Mouse (Mus musculus): ENCODE measurements at regions not wholly inside any gene's neighbourhood (a gene's known extent, or its start where the extent isn't known, plus 50 kb on each side); places are given as distances from the start of the nearest gene placed in this dataset.
A peak's percentile ranks its signal among the peaks of the same experiment; 100 is the strongest.

GRCm38 (mm10) chr7:75923951-75924467 lies 75.9 kb downstream of the Klhl25 start:
- intact Hi-C loops (cut with DNase I): no loop called here
- DNase-seq: no peak

- intact Hi-C loops (cut with DNase I): no loop called here
- peak in 1 of 2 experiments; percentile 14 for DNase-seq
These were observed 79.4 kb downstream of the Klhl25 start for GRCm38 (mm10) chr7:75927537-75927936.

- DNase-seq: no peak
- intact Hi-C loops (cut with DNase I): no loop called here
These were observed 95.7 kb downstream of the Klhl25 start for GRCm38 (mm10) chr7:75943844-75944243.

- DNase-seq: no peak
- intact Hi-C loops (cut with DNase I): no loop called here
These were observed 107.6 kb downstream of the Klhl25 start for GRCm38 (mm10) chr7:75955671-75956070.

GRCm38 (mm10) chr7:75957366-75957765 lies 109.3 kb downstream of the Klhl25 start:
- no peak for DNase-seq
- intact Hi-C loops (cut with DNase I): no loop called here

GRCm38 (mm10) chr7:75959903-75960620 lies 112.0 kb downstream of the Klhl25 start:
- intact Hi-C loops (cut with DNase I): no loop called here

GRCm38 (mm10) chr7:75968177-75968576 lies 120.1 kb downstream of the Klhl25 start:
- DNase-seq: no peak
- intact Hi-C loops (cut with DNase I): no loop called here

More at GRCm38 (mm10) chr7:75959903-75960620, 112.0 kb downstream of the Klhl25 start:
- no peak for DNase-seq

GRCm38 (mm10) chr7:75970914-75971313 lies 122.8 kb downstream of the Klhl25 start:
- DNase-seq: no peak
- intact Hi-C loops (cut with DNase I): no loop called here

GRCm38 (mm10) chr7:75971706-75972105 lies 123.6 kb downstream of the Klhl25 start:
- DNase-seq: no peak
- intact Hi-C loops (cut with DNase I): no loop called here

- DNase-seq: no peak
- intact Hi-C loops (cut with DNase I): no loop called here
These were observed 133.4 kb downstream of the Klhl25 start for GRCm38 (mm10) chr7:75981560-75981959.

GRCm38 (mm10) chr7:75983029-75983808 lies 135.1 kb downstream of the Klhl25 start:
- no peak for DNase-seq
- intact Hi-C loops (cut with DNase I): no loop called here

- DNase-seq: no peak
- intact Hi-C loops (cut with DNase I): no loop called here
These were observed 135.7 kb downstream of the Klhl25 start for GRCm38 (mm10) chr7:75983809-75984171.

- peak in 1 of 2 experiments; percentile 2 for DNase-seq
- intact Hi-C loops (cut with DNase I): no loop called here
These were observed 150.7 kb downstream of the Klhl25 start for GRCm38 (mm10) chr7:75998853-75999252.

GRCm38 (mm10) chr7:75999324-75999907 lies 151.3 kb downstream of the Klhl25 start:
- intact Hi-C loops (cut with DNase I): no loop called here
- no peak for DNase-seq

- DNase-seq: no peak
- intact Hi-C loops (cut with DNase I): no loop called here
These were observed 152.9 kb downstream of the Klhl25 start for GRCm38 (mm10) chr7:76001012-76001411.

GRCm38 (mm10) chr7:76008226-76008625 lies 160.1 kb downstream of the Klhl25 start:
- DNase-seq: no peak

GRCm38 (mm10) chr7:76047743-76048142 lies 181.9 kb upstream of the Agbl1 start:
- DNase-seq: no peak
- intact Hi-C loops (cut with DNase I): no loop called here

More at GRCm38 (mm10) chr7:76008226-76008625, 160.1 kb downstream of the Klhl25 start:
- intact Hi-C loops (cut with DNase I): no loop called here

GRCm38 (mm10) chr7:76049342-76049741 lies 180.3 kb upstream of the Agbl1 start:
- intact Hi-C loops (cut with DNase I): no loop called here
- DNase-seq: no peak

- DNase-seq: no peak
- intact Hi-C loops (cut with DNase I): no loop called here
These were observed 175.8 kb upstream of the Agbl1 start for GRCm38 (mm10) chr7:76053843-76054242.

- no peak for DNase-seq
- intact Hi-C loops (cut with DNase I): no loop called here
These were observed 130.5 kb upstream of the Agbl1 start for GRCm38 (mm10) chr7:76099149-76099548.

- intact Hi-C loops (cut with DNase I): no loop called here
- DNase-seq: no peak
These were observed 108.3 kb upstream of the Agbl1 start for GRCm38 (mm10) chr7:76121242-76121844.
